Mouse (Mus musculus) monocyte, adult 5-6 weeks (primary cell): ENCODE data around the gene Phactr3. TPM values are rescaled to one million over a fixed set of nuclear protein-coding genes. Genes with fewer than 3 reads are reported as not detected.

Source experiments
- ATAC-seq: fragments of 153-309, 156-312 bp; replicated peaks from 2 replicates; pipeline ENCODE4 v1.8.0; 2017; ENCODE audit warnings: mild to moderate bottlenecking; ENCODE audit not compliant: low TSS enrichment, insufficient number of reproducible peaks, severe bottlenecking, poor library complexity, low FRiP score
- total RNA-seq: library from RNA; stranded (forward); fragments of 200-1000, 200-491, 200-594 nt; gene quantifications from 3 replicates; pipeline ENCODE4 v1.2.3, GENCODE M21; 2017

The Phactr3 gene
- total RNA-seq, 1 experiment from 2014 or later, result 62.1 TPM

GRCm38 (mm10) chr2:178237056-178237455, 118.3 kb downstream of the Phactr3 start:
- no peak for ATAC-seq

- no peak for ATAC-seq
These were observed 119.7 kb downstream of the Phactr3 start for GRCm38 (mm10) chr2:178238503-178238902.

GRCm38 (mm10) chr2:178240886-178241285, 122.1 kb downstream of the Phactr3 start:
- ATAC-seq, result no peak

- no peak for ATAC-seq
These were observed 122.6 kb downstream of the Phactr3 start for GRCm38 (mm10) chr2:178241374-178241773.

GRCm38 (mm10) chr2:178242996-178243395, 124.2 kb downstream of the Phactr3 start:
- no peak for ATAC-seq

- no peak for ATAC-seq
These were observed 126.1 kb downstream of the Phactr3 start for GRCm38 (mm10) chr2:178244866-178245265.

- no peak for ATAC-seq
These were observed 127.1 kb downstream of the Phactr3 start for GRCm38 (mm10) chr2:178245841-178246240.

GRCm38 (mm10) chr2:178246767-178247166, 128.0 kb downstream of the Phactr3 start:
- no peak for ATAC-seq

GRCm38 (mm10) chr2:178247274-178247673, 128.5 kb downstream of the Phactr3 start:
- no peak for ATAC-seq

GRCm38 (mm10) chr2:178257117-178257825, 138.5 kb downstream of the Phactr3 start:
- no peak for ATAC-seq

- ATAC-seq, result no peak
These were observed 139.3 kb downstream of the Phactr3 start for GRCm38 (mm10) chr2:178257986-178258555.

- no peak for ATAC-seq
These were observed 144.3 kb downstream of the Phactr3 start for GRCm38 (mm10) chr2:178263055-178263454.

GRCm38 (mm10) chr2:178264389-178264788, 145.6 kb downstream of the Phactr3 start:
- ATAC-seq, result no peak

GRCm38 (mm10) chr2:178265454-178265853, 146.7 kb downstream of the Phactr3 start:
- no peak for ATAC-seq

GRCm38 (mm10) chr2:178270794-178271193, 152.0 kb downstream of the Phactr3 start:
- no peak for ATAC-seq

GRCm38 (mm10) chr2:178272350-178272749, 153.6 kb downstream of the Phactr3 start:
- no peak for ATAC-seq

GRCm38 (mm10) chr2:178274126-178274525, 155.4 kb downstream of the Phactr3 start:
- no peak for ATAC-seq

- no peak for ATAC-seq
These were observed 158.4 kb downstream of the Phactr3 start for GRCm38 (mm10) chr2:178277206-178277605.

- ATAC-seq, result no peak
These were observed 162.4 kb downstream of the Phactr3 start for GRCm38 (mm10) chr2:178281183-178281582.

GRCm38 (mm10) chr2:178287285-178287684, 168.5 kb downstream of the Phactr3 start:
- ATAC-seq, result no peak
